Comparison of ENCODE assay signal across 18 mouse cellular contexts in the genomic region with DNA sequence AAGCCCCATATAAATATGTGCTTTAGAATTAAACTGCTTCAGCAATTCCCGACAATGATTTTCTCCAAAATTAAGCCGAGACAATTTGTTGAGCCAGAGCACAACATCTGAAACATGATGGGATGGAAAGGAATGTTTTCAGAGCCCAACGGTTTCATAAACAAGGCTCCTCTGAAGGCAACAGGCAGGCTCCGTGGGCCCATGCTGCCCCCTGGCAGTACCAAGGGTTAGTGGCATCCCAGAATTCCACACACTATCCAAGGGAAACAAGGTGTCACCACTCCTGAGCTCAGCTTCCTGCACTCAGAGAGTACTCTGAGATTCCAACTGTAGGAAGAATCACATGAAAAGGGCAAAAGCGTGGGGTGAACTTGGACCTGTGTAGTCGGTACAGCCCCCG. TPM values are rescaled to one million over a fixed set of nuclear protein-coding genes. Genes with fewer than 3 reads are reported as not detected.
DNase-seq lines count a peak whose midpoint lies in the region; ATAC-seq and TF ChIP-seq lines count a peak whose summit lies in the region.
"Had no signal": no experiment of that assay in that cellular context is flagged by ENCODE, and none has a peak within 500 bp of the region (broad histone marks: within the 10 kb centered on the region; RNA-seq: fewer than 3 reads in every experiment).

No protein-coding gene starts in this region.

- H3K9ac ChIP-seq in hindbrain, postnatal 0 days (replicated peaks; ENCODE audit: low read length): no peak overlapping the region
- no peak overlapping the region for H3K9ac ChIP-seq in hindbrain, embryonic 12.5 days
- H3K9ac ChIP-seq in lung, embryonic 14.5 days: no peak overlapping the region
- H3K9ac ChIP-seq: heart, embryonic 15.5 days; hindbrain, embryonic 15.5 days; liver, embryonic 12.5 days had no signal

- H3K36me3 ChIP-seq in hindbrain, postnatal 0 days (ENCODE audit: insufficient read depth, low read length): no peaks in the 10 kb centered on the region
- no peaks in the 10 kb centered on the region for H3K36me3 ChIP-seq in hindbrain, embryonic 12.5 days
- H3K36me3 ChIP-seq in lung, embryonic 14.5 days (ENCODE audit: insufficient read depth): no peaks in the 10 kb centered on the region
- H3K36me3 ChIP-seq: heart, embryonic 15.5 days; hindbrain, embryonic 15.5 days; liver, embryonic 12.5 days; midbrain, embryonic 10.5 days had no signal

- no peak for TF ChIP-seq POLR2A in cerebellum, adult 2 months (IDR thresholded peaks at IDR 0.05; ENCODE audit: borderline replicate concordance, insufficient read depth, low read length)
- TF ChIP-seq POLR2A in lung, adult 2 months (IDR thresholded peaks at IDR 0.05; ENCODE audit: borderline replicate concordance, extremely low read depth, low read depth, low read length): no peak
- TF ChIP-seq POLR2A in cortical plate, adult 2 months (IDR thresholded peaks at IDR 0.05; ENCODE audit: extremely low read depth, insufficient read depth, low read length): no peak

- H3K9me3 ChIP-seq in hindbrain, postnatal 0 days (ENCODE audit: low read length): no peaks in the 10 kb centered on the region
- H3K9me3 ChIP-seq in hindbrain, embryonic 12.5 days (replicated peaks): no peaks in the 10 kb centered on the region
- H3K9me3 ChIP-seq in lung, embryonic 14.5 days (ENCODE audit: low read depth, low read length): no peaks in the 10 kb centered on the region
- H3K9me3 ChIP-seq: heart, embryonic 15.5 days; hindbrain, embryonic 15.5 days; liver, embryonic 12.5 days; midbrain, embryonic 10.5 days had no signal

- ATAC-seq in hindbrain, postnatal 0 days: no peak
- ATAC-seq in hindbrain, embryonic 12.5 days (ENCODE audit: low FRiP score): no peak
- ATAC-seq in lung, embryonic 14.5 days (ENCODE audit: insufficient read depth): no peak
- ATAC-seq: liver, embryonic 12.5 days had no signal

- no peak overlapping the region for H3K4me3 ChIP-seq in cerebellum, adult 2 months (replicated peaks; ENCODE audit: insufficient read depth, low read depth, low read length)
- no peak overlapping the region for H3K4me3 ChIP-seq in hindbrain, postnatal 0 days (ENCODE audit: low read length)
- no peak overlapping the region for H3K4me3 ChIP-seq in hindbrain, embryonic 12.5 days
- H3K4me3 ChIP-seq in lung, embryonic 14.5 days (ENCODE audit: low read depth, low read length): no peak overlapping the region
- no peak overlapping the region for H3K4me3 ChIP-seq in lung, adult 2 months (replicated peaks; ENCODE audit: extremely low read depth, low read depth, low read length)
- H3K4me3 ChIP-seq in cortical plate, adult 2 months (ENCODE audit: insufficient read depth, low read length): no peak overlapping the region
- H3K4me3 ChIP-seq: heart, embryonic 15.5 days; hindbrain, embryonic 15.5 days; liver, embryonic 12.5 days; midbrain, embryonic 10.5 days had no signal

- H3K4me2 ChIP-seq in hindbrain, postnatal 0 days (ENCODE audit: low read depth, low read length): no peak overlapping the region
- no peak overlapping the region for H3K4me2 ChIP-seq in hindbrain, embryonic 12.5 days (replicated peaks)
- no peak overlapping the region for H3K4me2 ChIP-seq in lung, embryonic 14.5 days
- H3K4me2 ChIP-seq: heart, embryonic 15.5 days; hindbrain, embryonic 15.5 days; liver, embryonic 12.5 days had no signal

- H3K27me3 ChIP-seq in cerebellum, adult 2 months (ENCODE audit: control insufficient read depth, insufficient read depth, low read length): no peaks in the 10 kb centered on the region
- H3K27me3 ChIP-seq in hindbrain, postnatal 0 days (ENCODE audit: insufficient read depth, low read length): no peaks in the 10 kb centered on the region
- H3K27me3 ChIP-seq in hindbrain, embryonic 12.5 days: no peaks in the 10 kb centered on the region
- no peaks in the 10 kb centered on the region for H3K27me3 ChIP-seq in lung, embryonic 14.5 days (ENCODE audit: insufficient read depth, low read length)
- H3K27me3 ChIP-seq: heart, embryonic 15.5 days; hindbrain, embryonic 15.5 days; liver, embryonic 12.5 days had no signal

- 58% methylated on average over 7 of the region's 7 CpGs for WGBS in cerebellum, adult 2 months
- WGBS in hindbrain, postnatal 0 days: 61% methylated on average over 7 of the region's 7 CpGs
- 82% methylated on average over 7 of the region's 7 CpGs for WGBS in hindbrain, embryonic 12.5 days
- 61% methylated on average over 7 of the region's 7 CpGs for WGBS in lung, embryonic 14.5 days
- WGBS in lung, adult 2 months: 67% methylated on average over 7 of the region's 7 CpGs

- no peak overlapping the region for H3K27ac ChIP-seq in cerebellum, adult 2 months (ENCODE audit: insufficient read depth, low read length)
- no peak overlapping the region for H3K27ac ChIP-seq in hindbrain, postnatal 0 days
- H3K27ac ChIP-seq in hindbrain, embryonic 12.5 days: no peak overlapping the region
- no peak overlapping the region for H3K27ac ChIP-seq in lung, embryonic 14.5 days (ENCODE audit: low read depth)
- no peak overlapping the region for H3K27ac ChIP-seq in cortical plate, adult 2 months (ENCODE audit: insufficient read depth, low read length)
- H3K27ac ChIP-seq: heart, embryonic 15.5 days; hindbrain, embryonic 15.5 days; liver, embryonic 12.5 days; midbrain, embryonic 10.5 days had no signal

- no peak for DNase-seq in cerebellum, adult 2 months
- DNase-seq in cerebellum, adult 11 months: no peak
- peak; percentile 72 for DNase-seq in hindbrain, postnatal 0 days (ENCODE audit: low spot score)
- peak; percentile 5 for DNase-seq in lung, embryonic 14.5 days
- DNase-seq in lung, adult 2 months: no peak
- DNase-seq in frontal cortex, adult 2 months (ENCODE audit: extremely low spot score in 1 of 2, low spot score in 1 of 2): no peak
- DNase-seq: adrenal gland, postnatal 14 days; kidney, adult 9 months; left cerebral cortex, postnatal 4 days; spleen, adult 18-20 months; thymus, postnatal 14 days had no signal

- peak; percentile 55 for TF ChIP-seq CTCF in cerebellum, adult 2 months (IDR thresholded peaks at IDR 0.05; ENCODE audit: borderline replicate concordance, insufficient read depth, low read depth, low read length)
- peak; percentile 77 for TF ChIP-seq CTCF in hindbrain, postnatal 0 days (IDR thresholded peaks at IDR 0.05; ENCODE audit: low read depth)
- TF ChIP-seq CTCF in lung, embryonic 14.5 days (IDR thresholded peaks at IDR 0.05; ENCODE audit: low read depth): peak; percentile 37
- TF ChIP-seq CTCF in lung, adult 2 months (IDR thresholded peaks at IDR 0.05; ENCODE audit: insufficient read depth, low read length): no peak
- TF ChIP-seq CTCF in cortical plate, adult 2 months (IDR thresholded peaks at IDR 0.05; ENCODE audit: extremely low read depth, insufficient read depth, low read length): peak; percentile 48

- H3K4me1 ChIP-seq in cerebellum, adult 2 months (ENCODE audit: control insufficient read depth, insufficient read depth, low read length): no peaks in the 10 kb centered on the region
- no peaks in the 10 kb centered on the region for H3K4me1 ChIP-seq in hindbrain, postnatal 0 days (ENCODE audit: insufficient read depth, low read length)
- no peaks in the 10 kb centered on the region for H3K4me1 ChIP-seq in hindbrain, embryonic 12.5 days
- H3K4me1 ChIP-seq in lung, embryonic 14.5 days (ENCODE audit: insufficient read depth): no peaks in the 10 kb centered on the region
- H3K4me1 ChIP-seq in lung, adult 2 months (ENCODE audit: control insufficient read depth, insufficient read depth, low read length): no peaks in the 10 kb centered on the region
- 0 out of 2 replicates have a peak, but pooled peaks cover 1% of the 10 kb centered on the region for H3K4me1 ChIP-seq in cortical plate, adult 2 months (ENCODE audit: control insufficient read depth, insufficient read depth, low read length)
- H3K4me1 ChIP-seq: heart, embryonic 15.5 days; hindbrain, embryonic 15.5 days; liver, embryonic 12.5 days; midbrain, embryonic 10.5 days had no signal

RNA-seq across cellular contexts. Expression of gene Ptprt, which starts 57.5 kb away (rescaled TPM):
- polyA plus RNA-seq in cerebellum, adult 2 months (2012; rRNA removed): 15.9 and 16.3 TPM in 2 replicates
- 68.3 and 77.2 TPM in 2 replicates for total RNA-seq in hindbrain, postnatal 0 days (2014; rRNA removed)
- polyA plus RNA-seq in hindbrain, postnatal 0 days (2015; fragmentation: Nextera tagmentation; extraction: Ambion mirVana): 13.0 and 15.7 TPM in 2 replicates
- polyA plus RNA-seq in hindbrain, embryonic 12.5 days (2016; fragmentation: Nextera tagmentation; extraction: Ambion mirVana): 4.2 and 4.5 TPM in 2 replicates
- 1.7 and 3.4 TPM in 2 replicates for polyA plus RNA-seq in lung, embryonic 14.5 days (2014; fragmentation: Nextera tagmentation; extraction: Ambion mirVana)
- 0.57 and 2.7 TPM in 2 replicates for polyA plus RNA-seq in lung, adult 2 months (2012; rRNA removed)
- polyA plus RNA-seq in cortical plate, adult 2 months (2012; rRNA removed): 22.9 and 24.0 TPM in 2 replicates
- polyA plus RNA-seq in frontal cortex, adult 2 months (2012; rRNA removed): 32.3 and 35.6 TPM in 2 replicates
- total RNA-seq: granulocyte monocyte progenitor cell, adult 5-6 weeks had no signal

Comparison
In these comparisons a context has a peak if more than half of its experiments do, and no peak if none do; other contexts are left out.
1. DNase-seq: peak in hindbrain, postnatal 0 days (single experiment) and lung, embryonic 14.5 days (single experiment); none in cerebellum, adult 2 months (0 of 2), cerebellum, adult 11 months (single experiment), lung, adult 2 months (single experiment) and frontal cortex, adult 2 months (0 of 2).